Mouse (Mus musculus) gastrocnemius, adult 2 months (tissue): ENCODE measurements at regions not wholly inside any gene's neighbourhood (a gene's known extent, or its start where the extent isn't known, plus 50 kb on each side); places are given as distances from the start of the nearest gene placed in this dataset.

Source experiments
- DNase-seq: peaks from one replicate; pipeline ENCODE4 v3.0.0; 2022
- H3K27ac ChIP-seq: fragments of 200-600 bp; 2 replicates; pipeline ENCODE4 v1.8.1; 2022; ENCODE audit warnings: mild to moderate bottlenecking
- H3K4me3 ChIP-seq: fragments of 200-600 bp; 2 replicates; pipeline ENCODE4 v1.8.1; 2022; ENCODE audit warnings: mild to moderate bottlenecking, moderate library complexity
- CTCF ChIP-seq: fragments of 200-600 bp; IDR thresholded peaks from 2 replicates; pipeline ENCODE4 v1.8.1; 2022; ENCODE audit warnings: antibody characterized with exemption, mild to moderate bottlenecking, moderate library complexity
- intact Hi-C: fragments of 180-260 bp; cut with DNase I; formaldehyde crosslinking; loops from one replicate; pipeline ENCODE4 v1.15.1; 2025

GRCm38 (mm10) chr19:53476768-53477547 lies 52.0 kb upstream of the Dusp5 start:
- no peak overlapping the region for H3K27ac ChIP-seq
- H3K4me3 ChIP-seq: no peak overlapping the region
- intact Hi-C loops: no loop called here
- no peak for DNase-seq
- TF ChIP-seq CTCF: no peak

- DNase-seq: no peak
- no peak overlapping the region for H3K4me3 ChIP-seq
- no peak overlapping the region for H3K27ac ChIP-seq
- intact Hi-C loops: no loop called here
- TF ChIP-seq CTCF: no peak
Observed at GRCm38 (mm10) chr19:53469256-53469655, 59.7 kb upstream of the Dusp5 start.

DNA sequence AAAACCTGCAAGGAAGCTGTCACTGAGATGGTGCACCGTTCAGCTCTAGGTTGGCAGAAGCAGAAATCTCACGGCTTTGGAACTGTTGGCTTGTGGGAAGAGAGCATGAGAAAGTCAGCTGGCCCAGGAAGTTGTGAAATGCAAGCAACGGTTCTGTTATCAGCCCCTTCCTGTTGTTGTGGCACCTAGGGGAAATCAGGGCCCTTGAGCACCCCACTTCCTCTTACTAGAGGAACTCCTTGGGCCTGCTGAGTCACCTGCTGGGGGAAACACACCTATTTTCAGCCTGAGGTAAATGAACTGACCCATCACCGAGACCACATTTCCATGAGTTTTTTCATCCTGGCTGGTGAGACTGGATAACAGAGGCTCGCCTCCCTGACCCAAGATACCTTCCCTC lies 64.2 kb upstream of the Dusp5 start:
- no peak overlapping the region for H3K27ac ChIP-seq
- no peak for DNase-seq
- H3K4me3 ChIP-seq: no peak overlapping the region
- TF ChIP-seq CTCF: no peak
- intact Hi-C loops: no loop called here

- Histone ChIP-seq H3K27ac (no peak overlapping the region), H3K4me3 (no peak overlapping the region)
- DNase-seq: no peak
- no peak for TF ChIP-seq CTCF
- intact Hi-C loops: no loop called here
Observed at GRCm38 (mm10) chr19:53464135-53464534, 64.8 kb upstream of the Dusp5 start.

- no peak for TF ChIP-seq CTCF
- H3K27ac ChIP-seq: no peak overlapping the region
- DNase-seq: no peak
- intact Hi-C loops: no loop called here
- no peak overlapping the region for H3K4me3 ChIP-seq
Observed at GRCm38 (mm10) chr19:53461025-53462015, 67.6 kb upstream of the Dusp5 start.

DNA sequence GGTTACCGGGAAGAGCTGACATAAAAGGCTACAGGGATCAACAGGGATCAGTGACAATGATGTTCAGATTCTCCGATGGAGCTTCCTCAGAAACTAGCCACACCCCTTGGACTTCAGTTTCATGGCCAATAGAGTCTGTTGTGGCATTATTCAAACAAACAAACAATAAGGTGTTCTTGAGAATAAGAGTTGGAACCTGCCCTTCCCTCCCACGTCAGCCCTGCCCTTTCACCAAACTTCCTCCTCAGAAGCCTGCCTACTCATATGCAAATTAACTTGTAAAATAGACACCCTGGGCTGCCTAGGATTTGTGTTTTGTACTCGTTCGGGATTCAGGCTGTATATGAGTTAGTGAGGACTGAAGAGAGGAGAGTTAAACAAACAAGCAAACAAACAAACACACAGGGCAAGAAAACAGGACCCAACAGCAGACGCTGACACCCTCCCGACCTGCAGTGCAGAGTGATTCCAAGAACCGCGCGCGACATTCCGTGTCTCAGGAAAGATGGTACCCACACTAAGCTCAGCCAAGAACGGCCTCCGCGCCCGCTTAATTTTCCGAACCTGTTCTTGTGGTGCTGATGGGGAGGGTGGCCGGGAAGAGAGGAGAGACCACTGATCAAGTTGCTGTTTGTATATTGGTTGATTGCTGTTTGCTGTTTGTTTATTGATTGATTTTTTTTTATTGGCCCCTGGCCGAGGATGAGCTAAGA lies 68.4 kb upstream of the Dusp5 start:
- DNase-seq: no peak
- Histone ChIP-seq H3K4me3 (no peak overlapping the region), H3K27ac (no peak overlapping the region)
- no peak for TF ChIP-seq CTCF
- intact Hi-C loops: no loop called here

DNA sequence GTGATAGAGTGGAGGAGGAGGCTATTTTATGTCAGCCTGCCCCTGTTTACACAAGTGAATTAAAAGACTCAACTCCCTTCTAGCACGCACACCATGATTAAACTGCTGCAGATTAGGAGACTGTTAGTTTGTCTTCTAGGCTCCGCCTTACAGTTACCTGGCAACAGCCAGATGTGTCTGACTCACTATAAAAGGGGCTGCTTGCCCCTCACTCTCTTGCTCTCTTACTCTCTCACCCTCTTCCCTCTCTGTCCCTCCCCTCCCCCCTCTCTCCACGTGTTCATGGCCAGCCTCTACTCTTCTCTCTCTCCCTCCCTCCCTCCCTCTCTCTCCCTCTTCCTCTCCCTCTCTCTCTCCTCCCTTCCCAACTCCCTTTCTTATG lies 69.0 kb upstream of the Smndc1 start:
- no peak overlapping the region for H3K4me3 ChIP-seq

DNA sequence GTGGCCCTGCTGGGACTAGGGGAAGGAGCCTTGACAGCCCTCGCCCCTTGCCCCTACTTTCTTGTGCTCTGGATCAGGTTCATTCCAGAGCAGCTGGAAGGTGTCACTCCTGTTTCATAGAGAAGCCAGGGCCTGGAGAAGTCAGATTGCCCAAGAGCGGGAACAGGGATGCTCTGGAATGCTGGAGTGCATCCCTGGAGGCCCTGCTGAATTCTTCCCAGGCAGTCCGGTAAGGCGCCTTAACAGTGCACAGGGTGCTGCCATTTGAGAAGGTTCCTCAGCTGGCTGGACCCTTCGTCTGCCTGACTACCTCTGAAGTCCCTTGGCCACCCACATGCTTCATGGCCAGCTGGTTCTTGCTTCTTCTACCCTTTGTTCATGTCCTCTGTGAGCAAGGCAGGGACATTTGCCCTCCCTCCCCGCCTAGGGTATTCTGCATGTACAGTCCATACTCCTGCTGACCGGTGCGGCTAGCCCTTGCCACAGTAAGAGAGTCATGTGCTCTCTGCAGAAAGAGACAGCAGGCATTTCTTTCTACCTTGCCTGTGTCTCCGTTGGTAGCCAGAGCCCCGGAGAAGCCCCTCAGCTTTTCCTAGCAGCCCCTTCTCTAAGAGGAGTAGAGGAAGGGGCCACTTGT lies 68.5 kb upstream of the Smndc1 start:
- no peak for DNase-seq

More for the DNA sequence above, 69.0 kb upstream of the Smndc1 start:
- no peak for DNase-seq
- no peak overlapping the region for H3K27ac ChIP-seq
- intact Hi-C loops: no loop called here
- TF ChIP-seq CTCF: no peak

DNA sequence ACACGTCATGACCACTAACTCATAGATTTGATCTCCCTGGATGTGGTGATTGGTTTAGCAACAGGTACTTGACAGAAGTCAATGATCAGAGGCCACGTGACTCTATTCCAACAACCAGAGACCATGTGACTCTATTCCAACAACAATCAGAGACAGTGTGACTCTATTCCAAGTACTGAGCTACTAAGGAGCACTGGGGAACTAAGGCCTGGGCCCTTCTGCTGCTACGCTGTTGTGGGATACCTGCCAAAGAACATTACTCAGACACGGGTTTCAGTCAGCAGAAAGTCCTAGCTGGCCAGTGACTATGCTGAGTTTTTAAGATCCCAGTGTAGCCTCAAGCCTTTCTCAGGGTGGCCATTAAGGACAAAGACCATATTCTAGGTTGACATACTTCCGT lies 66.3 kb upstream of the Smndc1 start:
- no peak for DNase-seq
- H3K27ac ChIP-seq: no peak overlapping the region
- no peak for TF ChIP-seq CTCF
- intact Hi-C loops: no loop called here
- no peak overlapping the region for H3K4me3 ChIP-seq

More for the DNA sequence above, 68.5 kb upstream of the Smndc1 start:
- intact Hi-C loops: no loop called here
- H3K4me3 ChIP-seq: no peak overlapping the region
- H3K27ac ChIP-seq: no peak overlapping the region
- no peak for TF ChIP-seq CTCF

GRCm38 (mm10) chr19:53454571-53454970 lies 64.2 kb upstream of the Smndc1 start:
- H3K27ac ChIP-seq: no peak overlapping the region

GRCm38 (mm10) chr19:53454059-53454458 lies 63.7 kb upstream of the Smndc1 start:
- intact Hi-C loops: no loop called here
- DNase-seq: no peak
- no peak overlapping the region for H3K27ac ChIP-seq
- no peak overlapping the region for H3K4me3 ChIP-seq
- no peak for TF ChIP-seq CTCF

More at GRCm38 (mm10) chr19:53454571-53454970, 64.2 kb upstream of the Smndc1 start:
- no peak overlapping the region for H3K4me3 ChIP-seq
- no peak for DNase-seq
- intact Hi-C loops: no loop called here
- TF ChIP-seq CTCF: no peak

DNA sequence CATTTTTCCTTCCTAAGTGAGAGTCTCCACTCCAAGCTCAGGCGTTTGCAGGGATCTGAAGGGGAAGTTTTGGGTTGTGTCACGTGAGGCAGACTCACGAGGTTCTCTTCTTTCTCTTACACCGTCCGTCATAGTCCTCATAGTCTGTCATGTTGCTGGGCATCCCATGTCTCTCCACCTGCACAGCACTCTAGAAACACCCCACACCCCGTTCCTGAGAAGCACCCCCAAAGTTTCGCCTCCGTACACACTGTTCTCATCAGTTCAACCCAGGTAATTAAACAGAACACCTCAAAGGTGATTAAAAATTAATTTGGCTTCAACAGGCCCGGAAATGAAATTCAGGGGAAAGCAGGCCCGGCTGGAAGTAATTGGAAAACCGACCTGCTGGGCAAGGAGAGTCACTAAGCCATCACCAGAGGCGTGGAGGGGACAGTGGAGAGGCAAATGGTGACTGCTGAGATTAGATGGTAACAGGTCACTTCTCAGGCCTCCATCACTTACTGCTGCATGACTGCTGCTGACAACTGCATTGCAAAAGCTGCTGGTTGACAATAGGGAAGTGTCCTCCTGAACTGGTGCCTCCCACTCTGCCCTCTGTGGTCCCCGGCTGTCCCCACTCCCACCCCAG lies 63.1 kb upstream of the Smndc1 start:
- H3K27ac ChIP-seq: no peak overlapping the region
- H3K4me3 ChIP-seq: no peak overlapping the region
- no peak for TF ChIP-seq CTCF
- no peak for DNase-seq
- intact Hi-C loops: no loop called here
